Mouse (Mus musculus) liver, postnatal 0 days (tissue): Measurements from ENCODE around the gene Gda. TPM values are rescaled to one million over a fixed set of nuclear protein-coding genes. Genes with fewer than 3 reads are reported as not detected.

Experiments
- ATAC-seq: fragments of 200-750 bp; cut with Nextera tagmentation; 2 replicates; pipeline ENCODE4 v1.8.0; 2017; ENCODE audit warnings: mild to moderate bottlenecking, moderate library complexity
- DNase-seq: peaks from one replicate; pipeline ENCODE4 v3.0.0-alpha.2; 2016
- H3K27ac ChIP-seq: fragments of 300-500 bp; sonication (generic); 2 replicates; pipeline ENCODE4 v1.5.1; 2014; ENCODE audit warnings: antibody characterized with exemption, moderate library complexity, mild to moderate bottlenecking, low read depth
- H3K27me3 ChIP-seq: fragments of 300-500 bp; sonication (generic); 2 replicates; pipeline ENCODE4 v1.6.1; 2014; ENCODE audit warnings: low read length, control low read depth, mixed read lengths; ENCODE audit not compliant: insufficient read depth
- H3K36me3 ChIP-seq: fragments of 300-500 bp; sonication (generic); replicated peaks from 2 replicates; pipeline ENCODE4 v1.6.1; 2014; ENCODE audit warnings: mild to moderate bottlenecking, control low read depth, low read length, moderate library complexity, mixed read lengths; ENCODE audit not compliant: insufficient read depth
- H3K4me1 ChIP-seq: fragments of 300-500 bp; sonication (generic); 2 replicates; pipeline ENCODE4 v1.6.1; 2014; ENCODE audit warnings: antibody characterized with exemption, mild to moderate bottlenecking, control low read depth; ENCODE audit not compliant: insufficient read depth
- H3K4me2 ChIP-seq: fragments of 300-500 bp; sonication (generic); 2 replicates; pipeline ENCODE4 v1.6.1; 2014; ENCODE audit warnings: low read depth, mild to moderate bottlenecking, low read length, moderate library complexity, mixed read lengths
- H3K4me3 ChIP-seq: fragments of 300-500 bp; sonication (generic); 2 replicates; pipeline ENCODE4 v1.5.1; 2014; ENCODE audit warnings: low read depth, low read length
- H3K9ac ChIP-seq: fragments of 300-500 bp; sonication (generic); replicated peaks from 2 replicates; pipeline ENCODE4 v1.6.1; 2014; ENCODE audit warnings: mild to moderate bottlenecking, moderate library complexity
- H3K9me3 ChIP-seq: fragments of 300-500 bp; sonication (generic); 2 replicates; pipeline ENCODE4 v1.6.1; 2016; ENCODE audit warnings: mild to moderate bottlenecking, control low read depth, low read length, mixed read lengths
- CTCF ChIP-seq: sonication (generic); IDR thresholded peaks from 2 replicates; pipeline ENCODE4 v1.5.1; 2016; ENCODE audit warnings: antibody characterized with exemption, low read depth
- EP300 ChIP-seq: IDR thresholded peaks from 2 replicates; pipeline ENCODE4 v1.6.1; 2016; ENCODE audit warnings: antibody characterized with exemption, low read depth, mild to moderate bottlenecking
- WGBS: fragments of 180-500 bp; shearing (Covaris S2); extraction: QIAGEN DNeasy Blood & Tissue Kit; methylation state at CpG from one replicate; pipeline ENCODE4 v1.1.7; 2014; ENCODE audit not compliant: insufficient replicate concordance; 5-methylcytosine and 5-hydroxymethylcytosine counted together
- polyA plus RNA-seq: library from polyadenylated mRNA; unstranded; fragments of >200 nt; fragmentation: Nextera tagmentation; extraction: Ambion mirVana; gene quantifications from 2 replicates; pipeline ENCODE4 v1.2.1, GENCODE M21; 2015

The Gda gene
- polyA plus RNA-seq, 1 experiment from 2014 or later: 2.0 TPM

GRCm38 (mm10) chr19:21415377-21415776 lies 57.9 kb downstream of the Gda start:
- H3K9me3 ChIP-seq: no peaks in the 10 kb centered on the region
- H3K4me2 ChIP-seq: no peak overlapping the region
- 0 out of 2 replicates have a peak, but pooled peaks cover 3% of the 10 kb centered on the region for H3K36me3 ChIP-seq
- WGBS: 58% methylated on average over 3 of the region's 3 CpGs
- no peak overlapping the region for H3K9ac ChIP-seq
- no peak overlapping the region for H3K27ac ChIP-seq
- no peak for ATAC-seq
- DNase-seq: no peak
- no peak overlapping the region for H3K4me3 ChIP-seq
- TF ChIP-seq EP300 (no peak), CTCF (no peak)
- no peaks in the 10 kb centered on the region for H3K27me3 ChIP-seq
- no peaks in the 10 kb centered on the region for H3K4me1 ChIP-seq

GRCm38 (mm10) chr19:21409178-21409577 lies 64.1 kb downstream of the Gda start:
- WGBS: 74% methylated on average over 4 of the region's 4 CpGs
- H3K9me3 ChIP-seq: no peaks in the 10 kb centered on the region
- no peak overlapping the region for H3K9ac ChIP-seq
- H3K36me3 ChIP-seq: no peaks in the 10 kb centered on the region
- 0 out of 2 replicates have a peak, but pooled peaks cover 3% of the 10 kb centered on the region for H3K4me1 ChIP-seq
- peak; percentile 96 for TF ChIP-seq EP300
- TF ChIP-seq CTCF: no peak
- ATAC-seq (peak; percentile 90), DNase-seq (no peak)
- no peaks in the 10 kb centered on the region for H3K27me3 ChIP-seq
- H3K27ac ChIP-seq: 0 out of 2 replicates have a peak overlapping the region, but pooled peaks have one; percentile 1
- H3K4me3 ChIP-seq: no peak overlapping the region
- no peak overlapping the region for H3K4me2 ChIP-seq

- H3K27ac ChIP-seq: peak overlapping the region; percentile 51; the same call in 1 of the 2 replicates
- no peak for DNase-seq
- ATAC-seq: peak; percentile 80
Observed at GRCm38 (mm10) chr19:21407363-21407762, 65.9 kb downstream of the Gda start.

GRCm38 (mm10) chr19:21397994-21398393 lies 75.3 kb downstream of the Gda start:
- H3K36me3 ChIP-seq: no peaks in the 10 kb centered on the region
- no peaks in the 10 kb centered on the region for H3K9me3 ChIP-seq
- no peaks in the 10 kb centered on the region for H3K27me3 ChIP-seq
- DNase-seq (no peak), ATAC-seq (no peak)
- no peak overlapping the region for H3K4me3 ChIP-seq
- H3K27ac ChIP-seq: no peak overlapping the region
- no peak for TF ChIP-seq CTCF
- TF ChIP-seq EP300: no peak
- H3K4me2 ChIP-seq: no peak overlapping the region
- H3K9ac ChIP-seq: no peak overlapping the region
- no peaks in the 10 kb centered on the region for H3K4me1 ChIP-seq

More at GRCm38 (mm10) chr19:21407363-21407762, 65.9 kb downstream of the Gda start:
- H3K9me3 ChIP-seq: no peaks in the 10 kb centered on the region
- no peaks in the 10 kb centered on the region for H3K36me3 ChIP-seq
- 0 out of 2 replicates have a peak, but pooled peaks cover 3% of the 10 kb centered on the region for H3K4me1 ChIP-seq
- 68% methylated on average over 1 of the region's 1 CpGs for WGBS
- TF ChIP-seq CTCF (no peak), EP300 (peak; percentile 94)
- no peak overlapping the region for H3K9ac ChIP-seq
- no peaks in the 10 kb centered on the region for H3K27me3 ChIP-seq
- H3K4me3 ChIP-seq: no peak overlapping the region
- no peak overlapping the region for H3K4me2 ChIP-seq

- Histone ChIP-seq H3K4me1 (no peaks in the 10 kb centered on the region), H3K27me3 (no peaks in the 10 kb centered on the region), H3K27ac (peak overlapping the region; percentile 51; the same call in 1 of the 2 replicates), H3K4me2 (no peak overlapping the region), H3K4me3 (no peak overlapping the region), H3K36me3 (no peaks in the 10 kb centered on the region), H3K9ac (no peak overlapping the region), H3K9me3 (no peaks in the 10 kb centered on the region)
- no peak for ATAC-seq
- 71% methylated on average over 7 of the region's 7 CpGs for WGBS
- DNase-seq: no peak
- TF ChIP-seq CTCF: no peak
- peak; percentile 81 for TF ChIP-seq EP300
Observed at GRCm38 (mm10) chr19:21396364-21396763, 76.9 kb downstream of the Gda start.

- no peaks in the 10 kb centered on the region for H3K36me3 ChIP-seq
- H3K4me1 ChIP-seq: no peaks in the 10 kb centered on the region
Observed at GRCm38 (mm10) chr19:21390904-21391303, 82.3 kb downstream of the Gda start.

GRCm38 (mm10) chr19:21386842-21387241 lies 86.4 kb downstream of the Gda start:
- no peaks in the 10 kb centered on the region for H3K27me3 ChIP-seq
- no peak for TF ChIP-seq EP300
- TF ChIP-seq CTCF: no peak
- DNase-seq (no peak), ATAC-seq (no peak)
- 40% methylated on average over 2 of the region's 2 CpGs for WGBS
- no peak overlapping the region for H3K4me3 ChIP-seq
- no peaks in the 10 kb centered on the region for H3K9me3 ChIP-seq
- no peak overlapping the region for H3K27ac ChIP-seq
- H3K4me2 ChIP-seq: no peak overlapping the region
- no peaks in the 10 kb centered on the region for H3K36me3 ChIP-seq
- no peaks in the 10 kb centered on the region for H3K4me1 ChIP-seq
- no peak overlapping the region for H3K9ac ChIP-seq

More at GRCm38 (mm10) chr19:21390904-21391303, 82.3 kb downstream of the Gda start:
- TF ChIP-seq CTCF (no peak), EP300 (0 out of 2 replicates have a peak, but pooled peaks have one; percentile 13)
- Histone ChIP-seq H3K9me3 (no peaks in the 10 kb centered on the region), H3K27ac (no peak overlapping the region), H3K4me2 (no peak overlapping the region), H3K9ac (no peak overlapping the region), H3K27me3 (no peaks in the 10 kb centered on the region), H3K4me3 (no peak overlapping the region)
- ATAC-seq (no peak), DNase-seq (no peak)
- WGBS: 76% methylated on average over 7 of the region's 7 CpGs
